In the genomic region with DNA sequence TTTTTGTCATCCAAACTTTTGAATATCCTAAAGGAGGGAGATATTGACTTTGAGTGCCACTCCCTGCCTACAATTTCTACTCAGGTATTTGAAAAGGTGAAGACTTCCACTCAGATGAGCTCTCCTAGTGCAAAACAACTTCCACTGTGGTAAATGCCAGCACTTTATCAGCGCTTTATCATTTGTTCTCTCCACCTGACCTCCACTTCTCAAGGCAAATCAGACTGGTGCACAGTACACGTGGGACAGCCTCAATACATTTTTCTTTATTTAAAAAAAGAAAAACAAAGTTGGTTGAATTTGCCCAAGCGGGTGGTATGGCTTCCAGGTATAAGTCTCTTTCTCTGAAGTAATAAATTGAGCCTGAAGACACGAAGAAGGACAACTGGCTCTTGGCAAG, we compare ENCODE assay signal across 16 mouse cellular contexts.
DNase-seq lines count a peak whose midpoint lies in the region; ATAC-seq lines count a peak whose summit lies in the region.
"Had no signal": no experiment of that assay in that cellular context is flagged by ENCODE, and none has a peak within 500 bp of the region (broad histone marks: within the 10 kb centered on the region; RNA-seq: fewer than 3 reads in every experiment).

No protein-coding gene starts in this region.

- peak overlapping the region; percentile 52; the same call in 1 of the 2 replicates for H3K27ac ChIP-seq in heart, embryonic 10.5 days
- peak overlapping the region; percentile 72 for H3K27ac ChIP-seq in lung, embryonic 16.5 days (ENCODE audit: low read length)
- H3K27ac ChIP-seq in intestine, embryonic 14.5 days (ENCODE audit: low read depth) = peak overlapping the region; percentile 77
- H3K27ac ChIP-seq in stomach, embryonic 15.5 days = peak overlapping the region; percentile 80
- H3K27ac ChIP-seq: embryonic facial prominence, embryonic 15.5 days; heart, embryonic 13.5 days; hindbrain, embryonic 15.5 days had no signal

- WGBS in heart, embryonic 10.5 days = 51% methylated on average over 4 of the region's 4 CpGs
- 42% methylated on average over 4 of the region's 4 CpGs for WGBS in lung, embryonic 16.5 days
- 50% methylated on average over 4 of the region's 4 CpGs for WGBS in intestine, embryonic 14.5 days
- WGBS in stomach, embryonic 15.5 days = 49% methylated on average over 4 of the region's 4 CpGs

- no peaks in the 10 kb centered on the region; the same call in 1 of the 2 replicates for H3K27me3 ChIP-seq in heart, embryonic 10.5 days (ENCODE audit: insufficient read depth, poor library complexity, severe bottlenecking)
- no peaks in the 10 kb centered on the region for H3K27me3 ChIP-seq in lung, embryonic 16.5 days (ENCODE audit: control insufficient read depth, insufficient read depth, low read depth, low read length)
- H3K27me3 ChIP-seq in intestine, embryonic 14.5 days (replicated peaks; ENCODE audit: control insufficient read depth, insufficient read depth, low read length) = no peaks in the 10 kb centered on the region
- no peaks in the 10 kb centered on the region for H3K27me3 ChIP-seq in stomach, embryonic 15.5 days (replicated peaks)
- H3K27me3 ChIP-seq: embryonic facial prominence, embryonic 15.5 days; heart, embryonic 13.5 days; hindbrain, embryonic 15.5 days had no signal

- H3K9ac ChIP-seq in lung, embryonic 16.5 days (ENCODE audit: low read length) = no peak overlapping the region
- no peak overlapping the region for H3K9ac ChIP-seq in intestine, embryonic 14.5 days (ENCODE audit: low read length)
- H3K9ac ChIP-seq in stomach, embryonic 15.5 days = no peak overlapping the region
- H3K9ac ChIP-seq: embryonic facial prominence, embryonic 15.5 days; heart, embryonic 13.5 days; hindbrain, embryonic 15.5 days had no signal

- H3K4me3 ChIP-seq in heart, embryonic 10.5 days = no peak overlapping the region
- H3K4me3 ChIP-seq in lung, embryonic 16.5 days (ENCODE audit: low read length) = no peak overlapping the region
- H3K4me3 ChIP-seq in intestine, embryonic 14.5 days (ENCODE audit: low read depth, low read length) = no peak overlapping the region
- H3K4me3 ChIP-seq in stomach, embryonic 15.5 days (replicated peaks) = no peak overlapping the region
- H3K4me3 ChIP-seq: embryonic facial prominence, embryonic 15.5 days; heart, embryonic 13.5 days; hindbrain, embryonic 15.5 days had no signal

- H3K4me1 ChIP-seq in heart, embryonic 10.5 days = peaks cover 14% of the 10 kb centered on the region
- H3K4me1 ChIP-seq in lung, embryonic 16.5 days (replicated peaks; ENCODE audit: control insufficient read depth, insufficient read depth, low read length) = peaks cover 15% of the 10 kb centered on the region
- H3K4me1 ChIP-seq in intestine, embryonic 14.5 days (replicated peaks; ENCODE audit: control insufficient read depth, insufficient read depth, low read length) = peaks cover 13% of the 10 kb centered on the region
- peaks cover 3% of the 10 kb centered on the region; the same call in 1 of the 2 replicates for H3K4me1 ChIP-seq in stomach, embryonic 15.5 days

- H3K9me3 ChIP-seq in heart, embryonic 10.5 days = no peaks in the 10 kb centered on the region
- H3K9me3 ChIP-seq in lung, embryonic 16.5 days (ENCODE audit: control insufficient read depth, low read length) = no peaks in the 10 kb centered on the region
- H3K9me3 ChIP-seq in intestine, embryonic 14.5 days (ENCODE audit: control insufficient read depth, low read length) = no peaks in the 10 kb centered on the region
- no peaks in the 10 kb centered on the region for H3K9me3 ChIP-seq in stomach, embryonic 15.5 days
- H3K9me3 ChIP-seq: embryonic facial prominence, embryonic 15.5 days; heart, embryonic 13.5 days; hindbrain, embryonic 15.5 days had no signal

- DNase-seq in heart, embryonic 10.5 days (ENCODE audit: low spot score) = no peak
- DNase-seq in heart, adult 9 months (ENCODE audit: low spot score in 2 of 2) = no peak
- no peak for DNase-seq in lung, postnatal 4 days
- no peak for DNase-seq in intestine, embryonic 14.5 days (ENCODE audit: low spot score)
- no peak for DNase-seq in adrenal gland, adult 18-20 months (ENCODE audit: low spot score in 2 of 2)
- DNase-seq: cerebellum, adult 9-10 months; thymus, adult 18-20 months; thymus, postnatal 4 days had no signal

- H3K4me2 ChIP-seq in lung, embryonic 16.5 days (ENCODE audit: low read depth, low read length) = peak overlapping the region; percentile 11; the same call in 1 of the 2 replicates
- no peak overlapping the region for H3K4me2 ChIP-seq in intestine, embryonic 14.5 days (ENCODE audit: low read length)
- H3K4me2 ChIP-seq in stomach, embryonic 15.5 days = no peak overlapping the region; the same call in 1 of the 2 replicates
- H3K4me2 ChIP-seq: embryonic facial prominence, embryonic 15.5 days; heart, embryonic 13.5 days; hindbrain, embryonic 15.5 days; liver, embryonic 11.5 days had no signal

- no peaks in the 10 kb centered on the region for H3K36me3 ChIP-seq in heart, embryonic 10.5 days
- H3K36me3 ChIP-seq in lung, embryonic 16.5 days (ENCODE audit: control insufficient read depth, insufficient read depth, low read length) = no peaks in the 10 kb centered on the region
- H3K36me3 ChIP-seq in intestine, embryonic 14.5 days (ENCODE audit: control insufficient read depth, insufficient read depth, low read length) = no peaks in the 10 kb centered on the region
- H3K36me3 ChIP-seq in stomach, embryonic 15.5 days = no peaks in the 10 kb centered on the region
- H3K36me3 ChIP-seq: embryonic facial prominence, embryonic 15.5 days; heart, embryonic 13.5 days; hindbrain, embryonic 15.5 days had no signal

- peak; percentile 13; the same call in 1 of the 2 replicates for ATAC-seq in lung, embryonic 16.5 days (ENCODE audit: low read depth)
- peak; percentile 56; the same call in 1 of the 2 replicates for ATAC-seq in intestine, embryonic 14.5 days (replicated peaks; ENCODE audit: low FRiP score, low TSS enrichment, low read depth)
- ATAC-seq in stomach, embryonic 15.5 days (ENCODE audit: insufficient read depth, low FRiP score, low read depth) = peak; percentile 21; the same call in 1 of the 2 replicates
- ATAC-seq in megakaryocyte, adult 5-6 weeks (ENCODE audit: poor library complexity, severe bottlenecking) = no peak
- ATAC-seq: midbrain, embryonic 16.5 days had no signal
